Mouse (Mus musculus) bone marrow, adult 2 months (tissue): ENCODE measurements at regions not wholly inside any gene's neighbourhood (a gene's known extent, or its start where the extent isn't known, plus 50 kb on each side); places are given as distances from the start of the nearest gene placed in this dataset.

Source experiments
- CTCF ChIP-seq: fragments of 200-500 bp; IDR thresholded peaks from 2 replicates; pipeline ENCODE4 v1.5.1; 2011; ENCODE audit warnings: low read length, control low read depth; ENCODE audit not compliant: control insufficient read depth, insufficient read depth
- POLR2A ChIP-seq: fragments of 200-500 bp; IDR thresholded peaks from 2 replicates; pipeline ENCODE4 v1.6.1; 2011; ENCODE audit warnings: low read depth, mild to moderate bottlenecking, control low read depth, low read length, borderline replicate concordance; ENCODE audit not compliant: control insufficient read depth

DNA sequence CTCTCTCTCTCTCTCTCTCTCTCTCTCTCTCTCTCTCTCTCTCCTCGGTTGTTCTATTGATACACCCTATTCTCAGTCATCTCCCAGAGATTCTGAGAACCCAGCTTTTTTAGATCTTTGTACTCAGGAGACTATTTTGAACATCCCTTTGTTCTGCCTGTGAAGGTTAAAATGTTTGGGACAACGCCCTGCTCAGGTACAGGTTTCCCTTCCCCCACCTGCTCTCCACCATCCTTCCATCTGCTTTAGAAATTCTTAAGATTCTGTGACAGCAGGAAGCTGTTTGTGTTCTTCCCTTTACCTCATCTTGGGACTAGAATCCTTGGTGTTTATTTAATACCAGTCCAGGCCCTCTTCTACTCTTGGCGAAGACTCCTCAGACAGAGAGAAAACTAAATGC lies 319.6 kb downstream of the Icos start:
- TF ChIP-seq POLR2A (no peak), CTCF (no peak)
